Comparison of ENCODE assay signal across 16 mouse cellular contexts in the genomic region with DNA sequence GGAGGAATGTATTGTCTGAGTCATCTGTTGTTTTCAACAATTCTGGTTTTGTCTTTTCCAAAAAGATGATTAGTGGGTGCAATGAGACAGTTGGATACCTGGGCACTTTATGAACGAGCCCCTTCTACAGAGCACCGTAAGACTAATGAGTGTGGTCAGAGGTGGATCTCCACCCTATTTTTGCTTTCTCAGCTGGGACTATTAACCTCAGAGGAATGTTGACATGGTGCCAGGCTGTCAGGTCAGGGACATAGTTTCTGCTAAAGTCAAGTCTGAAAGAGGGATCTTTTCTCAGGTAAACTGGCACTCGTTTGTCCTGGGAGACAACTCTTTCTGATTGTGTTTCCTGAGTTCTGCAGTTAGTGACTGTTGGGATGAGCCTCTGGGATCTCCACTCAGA. TPM values are rescaled to one million over a fixed set of nuclear protein-coding genes. Genes with fewer than 3 reads are reported as not detected.
A peak's percentile ranks its signal among the peaks of the same experiment; 100 is the strongest.
DNase-seq lines count a peak whose midpoint lies in the region; ATAC-seq and TF ChIP-seq lines count a peak whose summit lies in the region.
"Had no signal": no experiment of that assay in that cellular context is flagged by ENCODE, and none has a peak within 500 bp of the region (broad histone marks: within the 10 kb centered on the region; RNA-seq: fewer than 3 reads in every experiment).

No protein-coding gene starts in this region.

- peak overlapping the region; percentile 77 for H3K27ac ChIP-seq in gastrocnemius, adult 2 months
- H3K27ac ChIP-seq in bone marrow macrophage, adult 2 months (ENCODE audit: insufficient read depth, low read depth, low read length): peak overlapping the region; percentile 28
- H3K27ac ChIP-seq: embryonic facial prominence, embryonic 15.5 days; hindbrain, embryonic 14.5 days; kidney, postnatal 0 days; lung, embryonic 15.5 days; midbrain, embryonic 12.5 days had no signal

- H3K4me3 ChIP-seq in gastrocnemius, adult 2 months: no peak overlapping the region
- H3K4me3 ChIP-seq in bone marrow macrophage, adult 2 months (ENCODE audit: insufficient read depth, low read length): no peak overlapping the region
- H3K4me3 ChIP-seq: embryonic facial prominence, embryonic 15.5 days; lung, embryonic 15.5 days; midbrain, embryonic 12.5 days had no signal

- TF ChIP-seq CTCF in gastrocnemius, adult 2 months (IDR thresholded peaks at IDR 0.05): no peak
- TF ChIP-seq CTCF in bone marrow macrophage, adult 2 months (IDR thresholded peaks at IDR 0.05; ENCODE audit: low read depth, low read length): no peak

- TF ChIP-seq POLR2A in bone marrow macrophage, adult 2 months (IDR thresholded peaks at IDR 0.05; ENCODE audit: borderline replicate concordance, low read depth, low read length): no peak

- H3K4me1 ChIP-seq in bone marrow macrophage, adult 2 months (ENCODE audit: control insufficient read depth, insufficient read depth, low read length): peaks cover 25% of the 10 kb centered on the region

- intact Hi-C loops in gastrocnemius, adult 2 months (cut with DNase I): loop anchor here (5.0 kb wide), 1 partner anchor 33 kb away; the partner anchor contains the start of gene Otud7b
- intact Hi-C loops in gastrocnemius, postnatal 14 days (cut with DNase I; ENCODE audit: low total_unique reads): loop anchor here (5.0 kb wide), 1 partner anchor 33 kb away; the partner anchor contains the start of gene Otud7b

- DNase-seq in gastrocnemius, adult 2 months: no peak
- DNase-seq in gastrocnemius, postnatal 14 days: no peak
- DNase-seq in lung, adult 18-20 months: peak; percentile 45 to 59
- no peak for DNase-seq in lung, postnatal 4 days
- peak; percentile 48 for DNase-seq in lung, postnatal 25 days (ENCODE audit: low spot score)
- DNase-seq in layer of hippocampus, postnatal 14 days (ENCODE audit: low spot score in 2 of 2): no peak
- DNase-seq: cerebellum, adult 2 months; right cerebral cortex, postnatal 25 days had no signal

- ATAC-seq in erythroblast, adult 5-6 weeks (replicated peaks; ENCODE audit: low FRiP score, poor library complexity, severe bottlenecking): no peak
- ATAC-seq: forebrain, embryonic 16.5 days had no signal

RNA-seq across cellular contexts. Expression of gene Mtmr11, which starts 26.8 kb away (rescaled TPM):
- 1 to 10 TPM; 1.9 to 2.5 TPM for total RNA-seq in gastrocnemius, adult 2 months (2021)
- total RNA-seq in gastrocnemius, postnatal 14 days (2021): 1 to 10 TPM; 4.1 to 5.2 TPM
- polyA plus RNA-seq in bone marrow macrophage, adult 2 months (2012; ENCODE audit: insufficient read depth, insufficient read length, missing spikeins): 12.6 and 14.4 TPM in 2 replicates
- total RNA-seq in erythroblast, adult 5-6 weeks (2015; ENCODE audit: low replicate concordance): not detected in 2 replicates
- 0.34 TPM in 1 of 2 replicates, not detected in the other for total RNA-seq in erythroblast, adult 5-6 weeks (2017; ENCODE audit: low replicate concordance)
- 1 to 10 TPM; 5.8 to 7.8 TPM for total RNA-seq in layer of hippocampus, postnatal 14 days (2021)

RNA-seq across cellular contexts. Expression of gene Otud7b, which starts 30.7 kb away (rescaled TPM):
- 10 to 100 TPM; 54.6 to 58.3 TPM for total RNA-seq in gastrocnemius, adult 2 months (2021)
- total RNA-seq in gastrocnemius, postnatal 14 days (2021): 10 to 100 TPM; 44.4 to 44.7 TPM
- 4.7 and 5.1 TPM in 2 replicates for polyA plus RNA-seq in bone marrow macrophage, adult 2 months (2012; ENCODE audit: insufficient read depth, insufficient read length, missing spikeins)
- total RNA-seq in erythroblast, adult 5-6 weeks (2015; ENCODE audit: low replicate concordance): 1.0 and 2.1 TPM in 2 replicates
- 6.1 and 12.8 TPM in 2 replicates for total RNA-seq in erythroblast, adult 5-6 weeks (2017; ENCODE audit: low replicate concordance)
- total RNA-seq in layer of hippocampus, postnatal 14 days (2021): 10 to 100 TPM; 27.4 to 31.0 TPM

RNA-seq across cellular contexts. Expression of gene Sf3b4, which starts 37.1 kb away (rescaled TPM):
- 10 to 100 TPM; 11.0 to 11.7 TPM for total RNA-seq in gastrocnemius, adult 2 months (2021)
- total RNA-seq in gastrocnemius, postnatal 14 days (2021): 10 to 100 TPM; 10.3 to 13.2 TPM
- polyA plus RNA-seq in bone marrow macrophage, adult 2 months (2012; ENCODE audit: insufficient read depth, insufficient read length, missing spikeins): 53.7 and 62.7 TPM in 2 replicates
- 20.9 and 24.9 TPM in 2 replicates for total RNA-seq in erythroblast, adult 5-6 weeks (2015; ENCODE audit: low replicate concordance)
- 3.6 and 3.8 TPM in 2 replicates for total RNA-seq in erythroblast, adult 5-6 weeks (2017; ENCODE audit: low replicate concordance)
- total RNA-seq in layer of hippocampus, postnatal 14 days (2021): 10 to 100 TPM; 48.6 to 52.4 TPM

RNA-seq across cellular contexts. Expression of gene Sv2a, which starts 45.9 kb away (rescaled TPM):
- under 1 TPM; 0.25 to 0.26 TPM for total RNA-seq in gastrocnemius, adult 2 months (2021)
- 1 to 10 TPM; 1.8 to 4.0 TPM for total RNA-seq in gastrocnemius, postnatal 14 days (2021)
- polyA plus RNA-seq in bone marrow macrophage, adult 2 months (2012; ENCODE audit: insufficient read depth, insufficient read length, missing spikeins): 0.64 and 0.92 TPM in 2 replicates
- not detected in 2 replicates for total RNA-seq in erythroblast, adult 5-6 weeks (2015; ENCODE audit: low replicate concordance)
- total RNA-seq in erythroblast, adult 5-6 weeks (2017; ENCODE audit: low replicate concordance): not detected in 2 replicates
- total RNA-seq in layer of hippocampus, postnatal 14 days (2021): 100 to 1,000 TPM; 360 to 375 TPM

Comparison
In these comparisons a context has a peak if more than half of its experiments do, and no peak if none do; other contexts are left out.
1. DNase-seq: peak in lung, adult 18-20 months (2 of 2) and lung, postnatal 25 days (single experiment); none in gastrocnemius, adult 2 months (single experiment), gastrocnemius, postnatal 14 days (single experiment), lung, postnatal 4 days (0 of 2) and layer of hippocampus, postnatal 14 days (0 of 2).